Mouse (Mus musculus): Measurements from ENCODE around the gene Timp2. TPM values are rescaled to one million over a fixed set of nuclear protein-coding genes. Genes with fewer than 3 reads are reported as not detected.
"Not testable (repeated sequence)": the region's sequence is repeated elsewhere in the genome, so short reads cannot be mapped to it uniquely, and the experiment has no call there.

Timp2 gene
- polyA plus RNA-seq, 1 experiment, result 23.6 TPM

DNA sequence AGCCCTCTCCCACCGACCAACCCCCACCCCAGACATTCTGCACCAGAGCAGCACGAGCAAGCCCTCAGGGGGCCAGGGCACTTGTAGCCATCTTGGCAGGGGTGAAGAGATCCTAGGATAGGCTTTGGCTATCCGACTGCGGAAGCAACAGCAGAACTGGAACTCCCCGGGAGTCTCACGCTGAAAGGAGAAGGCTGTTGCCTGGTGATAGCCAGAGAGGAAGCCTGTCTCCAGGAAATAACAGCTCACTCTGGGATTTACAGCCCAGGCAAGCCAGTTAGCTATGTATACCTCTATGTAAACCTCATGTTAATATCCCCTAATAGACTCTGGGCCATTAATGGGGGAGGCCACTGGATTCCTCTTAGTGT is 45.0 kb upstream of the Timp2 start:
- Histone ChIP-seq H3K9me3 (replicated peaks; ENCODE audit: control insufficient read depth, insufficient read depth, low read length, poor library complexity, severe bottlenecking) (no peaks in the 10 kb centered on the region), H3K27me3 (ENCODE audit: control insufficient read depth, insufficient read depth, low read length, poor library complexity, severe bottlenecking) (no peaks in the 10 kb centered on the region), H3K36me3 (ENCODE audit: control insufficient read depth, insufficient read depth, low read length, poor library complexity, severe bottlenecking) (no peaks in the 10 kb centered on the region), H3K27ac (ENCODE audit: insufficient read depth, low read length) (no peak overlapping the region), H3K4me3 (ENCODE audit: low read depth, low read length) (no peak overlapping the region), H3K9ac (ENCODE audit: low read depth, poor library complexity, severe bottlenecking) (no peak overlapping the region), H3K4me1 (ENCODE audit: control insufficient read depth, insufficient read depth, low read length) (no peaks in the 10 kb centered on the region)
- TF ChIP-seq POLR2A (IDR thresholded peaks at IDR 0.05; ENCODE audit: insufficient read depth, low read length), result no peak
- TF ChIP-seq EP300 (IDR thresholded peaks at IDR 0.05; ENCODE audit: insufficient read depth, low read depth, low read length), result no peak
- no peak for TF ChIP-seq CTCF (IDR thresholded peaks at IDR 0.05; ENCODE audit: low read depth, low read length)

DNA sequence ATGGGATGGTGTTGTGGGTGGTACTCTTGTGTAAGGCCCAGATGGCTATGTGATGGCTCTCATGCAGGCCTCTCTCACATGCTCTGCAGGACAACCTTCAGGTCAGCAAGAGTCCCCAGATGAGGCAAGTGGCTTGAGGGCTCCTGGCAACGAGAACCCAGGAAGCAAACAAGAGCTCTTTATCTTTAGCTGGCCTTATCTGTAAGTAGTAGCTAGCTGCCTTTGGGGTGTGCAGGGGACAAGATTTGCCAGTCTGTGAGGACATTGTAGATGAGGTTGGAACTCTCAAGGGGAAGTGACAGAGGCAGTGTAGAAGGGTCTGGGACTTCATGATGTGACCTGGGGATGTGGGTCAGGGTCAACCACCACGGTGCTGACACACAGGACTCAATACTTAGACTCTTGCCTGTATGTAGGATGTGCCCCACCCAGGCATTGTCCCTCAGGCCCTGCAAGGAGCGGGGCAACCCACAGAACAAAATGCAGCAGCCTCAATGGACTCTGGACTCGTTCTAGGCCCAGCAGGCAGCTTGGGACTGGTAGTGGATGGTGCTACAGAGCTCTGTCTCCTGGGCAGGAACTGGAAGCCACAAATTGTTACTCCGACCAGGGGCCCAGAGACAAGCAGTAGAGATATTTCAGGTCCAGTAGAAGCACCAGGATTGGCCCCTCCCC is 44.5 kb upstream of the Timp2 start:
- no peaks in the 10 kb centered on the region for H3K36me3 ChIP-seq (ENCODE audit: control insufficient read depth, insufficient read depth, low read length, poor library complexity, severe bottlenecking)
- no peaks in the 10 kb centered on the region for H3K27me3 ChIP-seq (ENCODE audit: control insufficient read depth, insufficient read depth, low read length, poor library complexity, severe bottlenecking)
- H3K9ac ChIP-seq (ENCODE audit: low read depth, poor library complexity, severe bottlenecking), result no peak overlapping the region
- H3K9me3 ChIP-seq (replicated peaks; ENCODE audit: control insufficient read depth, insufficient read depth, low read length, poor library complexity, severe bottlenecking), result no peaks in the 10 kb centered on the region
- TF ChIP-seq EP300 (IDR thresholded peaks at IDR 0.05; ENCODE audit: insufficient read depth, low read depth, low read length), result no peak
- no peak for TF ChIP-seq CTCF (IDR thresholded peaks at IDR 0.05; ENCODE audit: low read depth, low read length)
- TF ChIP-seq POLR2A (IDR thresholded peaks at IDR 0.05; ENCODE audit: insufficient read depth, low read length), result no peak
- H3K4me1 ChIP-seq (ENCODE audit: control insufficient read depth, insufficient read depth, low read length), result no peaks in the 10 kb centered on the region
- H3K27ac ChIP-seq (ENCODE audit: insufficient read depth, low read length), result no peak overlapping the region
- no peak overlapping the region for H3K4me3 ChIP-seq (ENCODE audit: low read depth, low read length)

DNA sequence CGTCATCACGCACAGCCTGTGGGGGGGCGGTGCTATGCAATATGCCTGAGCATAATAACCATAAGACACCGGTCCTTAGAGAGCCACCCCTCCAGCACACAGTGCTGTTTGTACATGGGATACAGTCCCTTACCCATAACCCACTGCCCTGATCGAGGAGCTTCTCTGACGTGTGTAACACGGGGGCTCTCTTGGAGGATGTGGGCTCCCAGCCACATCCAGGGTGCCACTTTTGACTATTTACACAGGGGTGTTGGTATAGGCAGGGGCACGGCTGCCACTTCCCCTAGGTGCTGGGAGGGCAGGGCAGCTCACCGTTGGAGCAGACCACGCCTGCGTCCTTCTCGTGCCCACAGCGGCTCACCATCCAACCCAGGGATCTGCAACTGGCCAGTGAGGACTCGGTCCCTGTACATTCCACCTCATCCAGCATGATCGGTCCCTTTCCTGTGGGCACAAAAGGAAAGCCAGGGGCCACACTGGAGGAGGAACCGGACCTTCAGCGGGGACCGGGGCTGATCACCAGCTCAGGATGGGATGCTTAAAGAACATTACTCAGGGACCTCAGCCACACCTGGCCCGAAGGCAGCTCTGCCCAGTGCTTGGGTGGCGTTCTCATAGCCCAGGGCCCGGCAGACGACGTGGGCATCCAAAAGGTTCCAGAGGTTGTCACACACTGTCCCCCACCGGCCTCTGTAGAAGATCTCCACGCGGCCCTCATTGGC is 42.4 kb upstream of the Timp2 start:
- H3K36me3 ChIP-seq (ENCODE audit: control insufficient read depth, insufficient read depth, low read length, poor library complexity, severe bottlenecking), result no peaks in the 10 kb centered on the region
- no peaks in the 10 kb centered on the region for H3K4me1 ChIP-seq (ENCODE audit: control insufficient read depth, insufficient read depth, low read length)
- H3K27me3 ChIP-seq (ENCODE audit: control insufficient read depth, insufficient read depth, low read length, poor library complexity, severe bottlenecking), result no peaks in the 10 kb centered on the region
- H3K9me3 ChIP-seq (replicated peaks; ENCODE audit: control insufficient read depth, insufficient read depth, low read length, poor library complexity, severe bottlenecking), result no peaks in the 10 kb centered on the region
- H3K9ac ChIP-seq (ENCODE audit: low read depth, poor library complexity, severe bottlenecking), result no peak overlapping the region
- H3K4me3 ChIP-seq (ENCODE audit: low read depth, low read length), result no peak overlapping the region
- no peak overlapping the region for H3K27ac ChIP-seq (ENCODE audit: insufficient read depth, low read length)
- TF ChIP-seq CTCF (IDR thresholded peaks at IDR 0.05; ENCODE audit: low read depth, low read length) (no peak), EP300 (IDR thresholded peaks at IDR 0.05; ENCODE audit: insufficient read depth, low read depth, low read length) (no peak), POLR2A (IDR thresholded peaks at IDR 0.05; ENCODE audit: insufficient read depth, low read length) (no peak)

- no peak overlapping the region for H3K4me3 ChIP-seq (ENCODE audit: low read depth, low read length)
- H3K27ac ChIP-seq (ENCODE audit: insufficient read depth, low read length), result no peak overlapping the region
- no peaks in the 10 kb centered on the region for H3K9me3 ChIP-seq (replicated peaks; ENCODE audit: control insufficient read depth, insufficient read depth, low read length, poor library complexity, severe bottlenecking)
- no peaks in the 10 kb centered on the region for H3K27me3 ChIP-seq (ENCODE audit: control insufficient read depth, insufficient read depth, low read length, poor library complexity, severe bottlenecking)
- no peak overlapping the region for H3K9ac ChIP-seq (ENCODE audit: low read depth, poor library complexity, severe bottlenecking)
- H3K36me3 ChIP-seq (ENCODE audit: control insufficient read depth, insufficient read depth, low read length, poor library complexity, severe bottlenecking), result no peaks in the 10 kb centered on the region
- no peaks in the 10 kb centered on the region for H3K4me1 ChIP-seq (ENCODE audit: control insufficient read depth, insufficient read depth, low read length)
- TF ChIP-seq POLR2A (IDR thresholded peaks at IDR 0.05; ENCODE audit: insufficient read depth, low read length), result no peak
Measured at GRCm38 (mm10) chr11:118394538-118394937, 39.0 kb upstream of the Timp2 start.

- Histone ChIP-seq H3K9me3 (replicated peaks; ENCODE audit: control insufficient read depth, insufficient read depth, low read length, poor library complexity, severe bottlenecking) (no peaks in the 10 kb centered on the region), H3K36me3 (ENCODE audit: control insufficient read depth, insufficient read depth, low read length, poor library complexity, severe bottlenecking) (no peaks in the 10 kb centered on the region), H3K4me3 (ENCODE audit: low read depth, low read length) (no peak overlapping the region), H3K4me1 (ENCODE audit: control insufficient read depth, insufficient read depth, low read length) (no peaks in the 10 kb centered on the region), H3K27ac (ENCODE audit: insufficient read depth, low read length) (no peak overlapping the region), H3K27me3 (ENCODE audit: control insufficient read depth, insufficient read depth, low read length, poor library complexity, severe bottlenecking) (no peaks in the 10 kb centered on the region), H3K9ac (ENCODE audit: low read depth, poor library complexity, severe bottlenecking) (no peak overlapping the region)
- TF ChIP-seq POLR2A (IDR thresholded peaks at IDR 0.05; ENCODE audit: insufficient read depth, low read length), result no peak
- no peak for TF ChIP-seq CTCF (IDR thresholded peaks at IDR 0.05; ENCODE audit: low read depth, low read length)
- no peak for TF ChIP-seq EP300 (IDR thresholded peaks at IDR 0.05; ENCODE audit: insufficient read depth, low read depth, low read length)
Measured at GRCm38 (mm10) chr11:118393991-118394390, 38.5 kb upstream of the Timp2 start.

GRCm38 (mm10) chr11:118387816-118388215 is 32.3 kb upstream of the Timp2 start:
- H3K4me1 ChIP-seq (ENCODE audit: control insufficient read depth, insufficient read depth, low read length); H3K9ac ChIP-seq (ENCODE audit: low read depth, poor library complexity, severe bottlenecking); H3K9me3 ChIP-seq (replicated peaks; ENCODE audit: control insufficient read depth, insufficient read depth, low read length, poor library complexity, severe bottlenecking); H3K27me3 ChIP-seq (ENCODE audit: control insufficient read depth, insufficient read depth, low read length, poor library complexity, severe bottlenecking); H3K27ac ChIP-seq (ENCODE audit: insufficient read depth, low read length); H3K36me3 ChIP-seq (ENCODE audit: control insufficient read depth, insufficient read depth, low read length, poor library complexity, severe bottlenecking); H3K4me3 ChIP-seq (ENCODE audit: low read depth, low read length): not testable (repeated sequence)
